Mouse (Mus musculus) adrenal gland, postnatal 25 days (tissue): ENCODE measurements around the gene Spata13. TPM values are rescaled to one million over a fixed set of nuclear protein-coding genes. Genes with fewer than 3 reads are reported as not detected.

Experiments
- DNase-seq: peaks from one replicate; pipeline ENCODE4 v3.0.0; 2021; ENCODE audit warnings: mixed read lengths
- long read RNA-seq: library from polyadenylated mRNA; stranded (forward); transcript quantifications from one replicate; pipeline ENCODE4 v2.0.0, GENCODE M21; 2021
- total RNA-seq: library from RNA; stranded (reverse); gene quantifications from 2 replicates; pipeline ENCODE4 v1.2.3, GENCODE M21; 2021

Gene Spata13
- 181 and 215 TPM in 2 replicates for total RNA-seq
- long read RNA-seq, full-length matches to known transcripts = 2 of 20 reads
- long read RNA-seq, partial matches to known transcripts = 13 of 20 reads
- long read RNA-seq, other reads (novel, unspliced or antisense) = 5 of 20 reads

DNA sequence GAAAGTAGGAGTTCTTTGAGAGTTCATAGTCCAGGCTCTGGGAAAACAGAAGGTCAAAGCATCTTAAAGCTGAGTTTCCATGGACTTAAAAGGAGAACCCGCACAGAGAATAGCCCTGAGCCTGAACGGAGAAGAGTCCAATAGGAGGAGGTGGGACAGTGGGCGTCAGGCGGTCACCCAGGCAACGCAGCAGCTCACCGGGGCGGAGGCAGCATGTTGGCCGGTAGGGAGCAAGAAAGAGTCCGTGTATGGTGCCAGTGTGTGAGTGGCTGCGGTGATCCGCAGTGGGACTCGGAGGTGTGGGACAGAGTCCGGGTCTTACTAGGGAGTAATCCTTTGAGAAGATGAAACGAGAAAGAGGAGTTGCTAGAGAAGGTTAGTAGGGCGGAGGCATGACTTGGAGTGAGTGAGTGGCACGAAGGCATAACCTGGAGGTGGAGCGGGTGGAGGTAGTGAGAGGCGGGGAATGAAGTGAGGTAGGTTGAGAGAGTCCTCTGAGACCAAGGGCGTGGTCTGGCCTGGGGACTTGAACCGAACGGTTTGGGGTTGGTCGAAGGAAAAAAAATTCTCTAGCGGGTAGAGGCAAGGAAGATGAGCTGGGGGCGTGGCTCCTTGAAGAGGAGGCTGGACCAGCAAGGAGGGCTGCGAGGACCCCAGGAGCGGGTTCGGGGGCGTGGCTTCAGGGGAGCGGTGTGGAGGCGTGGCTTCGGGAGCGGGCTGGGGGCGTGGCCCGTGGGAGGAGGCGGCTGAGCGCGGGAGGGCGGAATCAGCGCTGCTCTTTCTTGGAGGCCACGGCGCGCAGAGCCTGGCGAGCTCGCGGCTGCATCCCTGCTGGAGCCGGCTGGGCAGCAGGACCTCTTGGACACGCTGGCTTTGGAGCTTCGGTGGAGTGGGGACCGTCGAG lies at the start of gene Spata13:
Gene Spata13 (plus strand): TSS at position 41 of the 904 bp plus-strand sequence.
- peak; percentile 96 for DNase-seq

DNA sequence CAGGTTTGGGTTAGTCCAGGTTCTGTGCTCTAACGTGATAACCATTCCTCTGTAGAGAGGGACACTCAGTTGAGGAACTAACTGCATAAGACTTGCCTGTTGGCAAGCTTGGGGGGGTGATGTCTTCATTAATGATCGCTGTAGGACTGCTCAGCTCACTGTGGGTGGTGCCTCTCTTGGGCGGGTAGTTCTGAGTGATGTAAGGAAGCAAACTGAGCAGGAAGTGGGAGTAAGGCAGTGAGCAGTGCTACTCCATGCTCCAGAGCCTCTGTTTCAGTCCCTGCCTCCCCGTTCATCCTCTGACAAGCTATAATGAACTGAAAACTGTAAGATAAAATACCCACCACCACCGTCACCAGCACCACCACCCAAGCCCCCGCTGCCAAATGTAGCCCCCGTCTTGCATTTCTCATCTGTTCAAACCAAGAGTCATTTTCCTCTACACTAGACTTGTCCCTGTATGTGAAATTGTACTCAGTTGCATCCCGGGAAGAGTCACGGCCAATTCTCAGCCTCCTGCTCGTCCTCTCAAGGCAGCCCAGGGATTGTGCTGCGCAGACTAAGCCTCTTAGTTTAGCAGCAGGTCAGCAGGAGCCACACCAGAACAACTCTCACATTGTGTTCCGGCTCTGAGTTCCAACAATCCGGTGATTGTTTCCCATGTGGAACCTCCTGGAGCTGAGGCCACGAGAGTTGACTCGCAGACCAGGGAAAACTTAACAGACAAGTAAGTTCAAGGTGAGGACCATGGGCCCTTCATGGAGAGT lies 46.9 kb upstream of the Spata13 start:
- DNase-seq = no peak

DNA sequence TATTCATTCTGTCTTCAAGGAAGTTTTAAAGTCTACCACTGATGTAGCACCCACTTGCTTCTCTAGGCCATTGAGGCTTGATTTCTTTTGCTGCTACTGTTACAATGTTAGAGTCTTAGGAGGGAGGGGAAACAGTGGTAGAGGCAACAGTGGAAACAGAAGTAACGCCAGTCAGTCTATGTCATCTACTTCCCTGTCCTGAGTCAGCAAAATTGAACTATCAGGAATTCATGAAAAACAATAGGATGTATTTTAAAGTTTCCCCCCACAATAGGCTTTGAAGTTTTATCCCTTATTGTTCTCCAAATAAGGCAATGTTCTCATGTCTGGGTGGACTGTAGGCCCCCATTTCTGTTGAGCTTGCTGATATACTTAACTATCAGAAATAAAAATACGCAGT lies 44.8 kb upstream of the Spata13 start:
- DNase-seq = no peak

DNA sequence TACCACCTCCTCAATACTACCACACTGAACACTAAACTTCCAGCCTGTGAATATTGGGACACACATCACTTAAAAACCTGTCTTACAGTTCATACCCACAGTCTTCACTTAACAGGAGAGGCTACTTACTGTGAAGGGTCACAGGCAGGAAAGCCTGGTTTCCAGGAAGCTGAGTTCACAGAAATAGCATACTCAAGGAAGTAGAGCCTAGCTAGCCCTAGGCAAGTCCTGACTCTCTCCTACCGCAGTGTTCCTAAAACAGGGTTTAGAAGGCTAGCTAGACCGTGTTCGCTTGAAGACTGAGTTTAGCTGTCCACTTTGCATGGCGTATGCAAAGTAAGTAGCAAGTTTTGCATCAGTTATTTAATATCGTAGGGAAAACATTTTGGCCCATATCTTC lies 41.5 kb upstream of the Spata13 start:
- DNase-seq = no peak

DNA sequence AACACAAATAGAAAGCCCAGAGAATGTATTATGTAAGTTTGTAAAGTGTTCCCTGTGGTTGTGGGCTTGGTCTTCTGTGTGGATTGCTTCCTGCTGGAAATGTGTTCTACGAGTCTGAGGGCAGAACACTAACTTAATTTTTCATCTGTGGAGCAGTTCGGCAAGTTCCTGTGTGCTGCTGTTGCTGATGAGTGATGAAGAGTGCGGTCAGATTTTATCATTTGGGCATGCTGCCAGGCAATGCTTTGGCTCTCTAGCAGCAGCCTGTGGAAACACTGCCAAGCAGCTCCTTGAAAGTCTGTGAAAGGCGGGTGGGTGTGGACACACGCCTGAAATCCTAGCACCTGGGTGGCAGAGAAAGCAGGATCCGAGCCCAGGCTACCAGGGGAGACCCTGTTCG lies 41.0 kb upstream of the Spata13 start:
- peak; percentile 69 for DNase-seq

DNA sequence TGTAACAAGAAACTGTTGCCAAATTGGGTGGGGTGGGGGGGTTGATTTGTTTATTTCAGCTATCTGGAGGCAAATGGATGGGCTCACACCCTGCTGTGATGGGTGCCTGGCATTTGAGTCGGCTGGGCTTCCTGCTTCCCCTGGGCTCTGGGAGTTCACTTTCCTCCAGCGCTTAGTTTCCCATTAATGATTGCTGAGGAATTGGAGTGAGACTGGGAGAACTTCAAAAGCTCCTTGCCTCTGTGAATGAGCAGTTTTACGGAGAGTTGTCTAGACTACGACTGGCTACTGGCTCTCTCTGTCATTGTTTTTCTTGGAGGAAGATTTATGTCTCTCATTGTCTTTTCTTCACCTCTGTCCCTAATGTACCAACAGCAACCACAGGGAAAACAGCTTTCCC lies 36.2 kb upstream of the Spata13 start:
- DNase-seq = no peak

DNA sequence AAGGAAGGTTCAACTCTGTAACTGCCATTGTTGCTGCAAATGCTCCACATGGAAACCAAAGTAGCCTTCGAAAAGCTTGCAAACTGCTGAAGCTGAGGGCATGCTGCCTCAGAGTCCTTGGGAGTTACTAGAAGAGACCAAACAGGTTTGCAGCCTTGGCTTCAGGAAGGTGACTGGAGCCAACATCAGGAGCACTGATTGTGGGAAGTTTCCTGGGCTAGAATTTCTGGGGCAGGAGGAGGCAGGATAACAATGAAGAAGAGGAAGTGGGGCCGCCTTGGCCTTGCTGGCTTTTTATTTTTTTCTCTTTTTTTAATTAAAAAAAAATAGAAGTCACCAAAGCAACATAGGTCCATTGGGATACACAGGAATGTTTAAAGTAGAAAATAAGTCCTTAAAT lies 34.8 kb upstream of the Spata13 start:
- DNase-seq = no peak

DNA sequence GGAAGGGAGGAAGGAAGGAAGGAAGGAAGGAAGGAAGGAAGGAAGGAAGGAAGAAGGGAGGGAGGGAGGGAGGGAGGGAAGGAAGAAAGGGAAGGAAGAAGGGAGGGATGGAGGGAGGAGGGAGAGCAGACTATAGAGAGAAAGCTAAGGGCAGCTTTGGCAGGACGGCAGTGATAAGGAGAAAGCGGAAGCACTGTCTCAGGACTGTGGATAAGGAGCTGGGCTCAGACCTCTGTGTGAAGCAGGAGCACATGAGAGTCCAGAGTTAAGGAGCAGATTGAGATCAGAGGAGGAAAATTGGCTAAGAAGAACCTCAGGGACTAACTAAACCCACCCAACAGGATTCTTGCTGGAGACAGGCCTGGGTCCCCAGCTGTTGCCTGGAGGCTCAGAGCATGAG lies 28.2 kb upstream of the Spata13 start:
- no peak for DNase-seq

DNA sequence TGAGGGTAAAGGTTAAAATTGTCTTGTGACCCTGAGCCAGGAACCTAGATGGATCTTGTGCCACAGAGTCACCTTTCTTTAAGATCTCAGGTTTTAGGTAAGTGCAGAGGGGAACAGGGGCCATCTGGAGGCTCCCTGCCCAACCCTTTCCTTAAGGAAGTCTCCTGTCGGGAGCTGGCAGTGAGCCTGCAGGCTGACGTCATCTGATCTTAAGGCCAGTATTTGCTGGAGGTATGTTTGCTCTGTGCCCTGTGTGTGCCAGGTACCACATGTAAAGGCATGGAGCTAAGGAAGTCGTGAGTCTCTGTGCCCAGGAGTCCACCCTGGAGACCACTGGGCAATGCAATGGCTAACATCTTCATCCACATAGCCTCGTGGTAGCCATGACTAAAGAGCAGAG lies 27.6 kb upstream of the Spata13 start:
- peak; percentile 22 for DNase-seq

DNA sequence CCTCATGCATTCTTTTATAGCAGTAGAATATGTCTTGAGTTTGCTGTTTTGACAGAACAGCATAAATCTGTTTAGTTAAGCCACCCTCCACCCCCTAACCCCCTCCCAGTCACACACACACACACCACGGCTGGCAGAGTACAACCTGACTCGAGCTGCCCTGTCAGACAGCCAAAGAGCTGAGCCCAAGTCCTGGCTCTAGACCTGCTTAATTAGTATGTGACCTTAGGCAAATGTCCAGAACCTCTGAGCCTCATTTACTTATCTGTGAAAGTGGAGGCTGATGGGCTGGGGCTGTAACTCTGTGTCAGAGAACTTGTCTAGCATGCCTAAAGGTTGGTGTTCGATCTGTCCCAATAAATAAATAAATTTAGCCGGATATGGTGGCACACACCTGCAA lies 26.1 kb upstream of the Spata13 start:
- DNase-seq = no peak

DNA sequence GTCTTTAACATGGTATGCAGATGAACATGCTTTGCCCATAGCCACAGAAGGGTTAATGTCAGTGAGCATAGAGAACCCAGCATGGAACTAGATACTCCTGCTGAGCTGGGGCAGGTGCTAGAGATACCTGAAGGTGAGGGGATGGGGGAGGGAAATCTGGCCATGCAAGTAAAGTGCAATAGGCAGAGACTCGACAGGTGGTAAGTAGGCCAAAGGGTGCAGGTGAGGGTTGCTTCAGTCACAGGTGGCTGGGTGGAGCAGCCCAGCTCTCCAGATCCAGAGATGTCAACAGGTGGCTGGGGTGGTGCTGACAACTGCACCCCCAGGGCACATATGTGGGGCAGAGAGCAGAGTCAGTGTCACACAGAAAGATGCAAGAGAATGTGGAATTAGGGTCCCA lies 24.6 kb upstream of the Spata13 start:
- DNase-seq = no peak

DNA sequence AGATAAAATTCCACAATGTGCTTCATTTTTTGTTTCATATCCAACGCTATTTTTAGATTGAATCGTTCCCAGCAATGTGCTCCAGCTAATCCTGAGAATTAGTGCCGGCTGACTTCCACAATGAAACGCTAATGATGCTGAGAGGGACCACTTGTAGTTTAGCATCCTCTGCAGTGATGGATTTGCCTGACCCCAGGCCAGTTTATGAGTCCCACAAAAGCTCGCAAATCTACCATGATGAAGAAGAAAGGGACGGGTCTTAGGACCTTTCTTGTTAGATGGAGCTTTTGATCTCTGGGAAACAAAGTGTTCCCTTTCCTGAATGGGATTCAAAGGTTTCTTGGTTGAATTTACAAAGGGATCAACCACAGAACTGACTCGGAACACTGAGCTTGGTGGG lies 21.1 kb upstream of the Spata13 start:
- DNase-seq = no peak

DNA sequence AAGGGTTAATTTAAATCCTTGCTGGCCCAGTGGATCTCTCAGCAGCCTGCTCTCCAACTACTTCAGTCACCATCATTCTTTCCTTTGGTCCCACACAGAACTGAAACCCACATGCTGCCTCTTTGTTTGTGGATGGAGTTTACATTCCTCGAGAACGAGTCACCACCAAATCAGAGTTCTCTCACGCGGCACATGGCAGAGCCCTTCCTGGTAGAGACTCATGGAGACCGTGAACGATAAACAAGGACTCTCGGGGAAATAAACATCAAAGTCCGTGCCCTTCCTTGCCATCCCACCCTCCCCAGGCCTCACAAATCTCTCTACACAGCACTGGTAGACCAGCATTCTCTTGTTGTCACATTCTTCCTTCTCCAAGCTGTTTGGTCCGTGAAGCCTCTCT lies 12.7 kb upstream of the Spata13 start:
- DNase-seq = no peak

DNA sequence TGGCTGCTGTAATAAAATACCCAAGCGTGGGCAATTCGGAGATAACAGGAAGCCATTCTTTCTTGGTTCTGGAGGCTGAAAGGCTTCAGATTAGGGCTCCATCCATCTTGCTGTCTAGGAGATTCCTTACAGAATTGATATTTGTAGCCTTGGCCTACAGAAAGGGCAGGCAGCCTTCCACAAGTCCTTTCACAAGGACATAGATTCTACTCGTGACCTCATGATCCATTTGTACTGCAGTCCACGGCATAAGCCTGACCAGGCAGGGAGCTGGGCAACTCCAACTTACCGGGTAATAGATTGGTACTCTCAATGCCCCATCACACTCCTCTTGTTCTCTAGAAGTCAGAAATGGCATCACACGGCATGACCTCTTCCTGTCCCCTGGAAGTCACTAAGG lies 8.3 kb upstream of the Spata13 start:
- DNase-seq = no peak

DNA sequence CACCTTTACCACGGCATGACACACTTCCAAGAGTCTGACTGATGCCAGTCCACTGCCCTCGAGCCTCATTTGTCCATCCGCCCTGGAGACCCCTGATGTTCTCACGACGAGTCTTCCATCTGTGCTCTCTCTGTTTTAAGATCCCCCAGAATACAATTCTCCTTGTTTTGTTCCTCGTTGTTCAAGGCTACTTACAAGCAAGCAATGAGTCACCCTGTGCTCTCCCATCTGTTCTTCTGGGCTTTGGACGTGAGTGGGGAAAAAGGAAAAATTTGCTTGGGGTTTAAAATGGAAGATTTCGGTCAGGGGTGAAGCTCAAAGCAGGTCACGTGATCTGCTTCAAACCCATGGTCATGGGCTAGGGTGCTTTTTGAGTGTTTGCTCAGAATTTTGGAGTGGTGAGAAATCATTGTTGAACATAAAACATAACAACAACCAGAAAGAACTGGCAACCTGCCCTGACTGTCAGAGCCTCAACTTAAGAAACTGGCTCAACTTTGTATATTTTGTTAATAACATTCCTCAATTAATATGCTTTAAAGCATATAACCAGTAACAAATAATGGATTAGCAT lies 3.8 kb upstream of the Spata13 start:
- no peak for DNase-seq

DNA sequence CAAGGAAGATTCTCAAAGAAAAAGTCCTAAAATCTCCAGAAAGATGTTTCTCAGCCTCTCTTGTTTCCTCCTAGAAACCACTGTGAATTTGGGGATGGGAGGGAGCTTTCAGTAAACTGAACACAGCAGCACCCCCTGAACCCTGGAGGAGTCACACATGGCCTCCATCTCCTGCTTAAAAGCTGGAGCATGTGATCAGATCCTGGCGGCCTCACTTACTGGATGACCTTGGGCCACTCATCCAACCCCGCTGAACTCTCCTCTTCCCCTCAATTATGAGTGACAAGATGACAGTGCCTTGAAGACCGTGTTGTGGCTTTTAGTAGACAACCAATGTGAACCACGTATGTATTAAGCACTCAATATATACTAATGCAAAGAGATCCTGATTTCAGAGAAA lies 2.8 kb upstream of the Spata13 start:
- no peak for DNase-seq

DNA sequence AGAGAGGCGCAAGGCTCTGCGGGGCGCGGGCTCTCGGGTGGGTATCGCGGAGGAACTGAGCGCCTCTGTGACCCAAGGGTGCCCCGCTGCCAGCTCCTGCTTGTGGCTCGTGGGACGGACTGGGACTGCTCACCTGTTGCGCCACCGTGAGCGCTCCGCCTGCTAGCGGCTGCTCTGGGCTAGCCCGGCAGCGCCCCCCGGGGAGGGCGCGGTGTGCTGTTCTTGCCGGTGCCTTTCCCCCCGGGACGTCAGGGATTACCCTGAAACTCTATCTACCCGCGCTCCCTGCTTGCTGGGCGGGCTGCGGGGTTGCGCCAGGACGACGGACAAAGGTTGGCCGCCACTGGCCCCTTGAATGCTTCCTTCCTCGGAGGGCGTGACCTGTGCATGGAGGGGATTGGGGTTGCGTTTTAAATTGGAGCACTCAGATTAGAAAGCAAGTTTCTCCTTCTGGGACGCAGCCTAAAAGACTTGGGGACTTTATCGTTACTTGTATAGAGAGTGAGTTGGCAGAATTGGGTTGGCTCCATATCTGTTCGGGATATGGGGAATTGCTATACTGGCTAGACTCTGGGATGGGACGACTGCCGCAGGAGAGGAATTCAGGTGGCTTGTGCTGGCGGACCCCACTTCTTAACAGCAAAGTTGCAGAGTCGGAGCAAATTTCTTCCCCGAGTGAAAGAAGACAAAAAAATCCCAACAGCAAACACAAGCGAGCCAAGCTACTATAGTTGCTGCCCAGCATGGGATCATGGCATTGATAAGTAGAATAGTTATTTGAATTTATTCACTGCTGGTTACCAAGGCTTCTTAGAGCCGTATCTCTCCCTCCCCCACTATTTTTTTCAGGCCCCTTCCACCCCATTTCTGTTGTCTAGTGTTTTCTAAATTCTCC lies 1.3 kb downstream of the Spata13 start:
- DNase-seq = peak; percentile 54

DNA sequence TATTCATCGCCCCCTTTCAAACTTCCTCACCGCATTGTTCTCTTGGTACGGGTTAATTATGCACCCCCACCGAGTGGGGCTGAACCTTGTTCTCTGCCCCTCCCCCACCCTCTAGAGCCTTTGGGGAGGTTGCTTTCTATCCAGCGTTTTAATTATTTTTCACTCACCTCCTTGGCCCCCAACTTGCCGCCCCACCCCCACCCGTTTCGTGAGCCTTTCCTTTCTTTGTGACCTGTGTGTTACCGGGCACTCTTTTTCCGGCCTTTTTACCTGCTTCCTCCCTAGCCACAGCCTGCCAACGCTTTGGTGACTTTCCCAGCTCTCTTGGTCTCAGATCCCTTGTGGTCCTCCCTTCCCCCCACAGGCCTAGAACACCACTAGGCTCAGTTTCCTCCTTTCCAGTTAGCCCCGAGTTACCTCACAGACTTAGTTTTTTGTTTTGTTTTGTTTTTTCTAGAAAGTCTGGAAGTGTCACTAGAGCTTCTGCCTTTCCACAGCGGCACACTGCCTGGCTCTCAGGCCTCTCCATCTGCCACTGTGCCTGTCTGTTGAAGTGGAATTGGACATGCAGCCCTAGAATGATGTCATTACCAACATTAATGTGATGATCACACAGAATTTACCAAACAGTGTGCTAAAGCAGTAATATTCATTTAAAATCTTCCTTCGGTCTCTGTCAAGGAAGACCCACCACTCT lies 2.3 kb downstream of the Spata13 start:
- no peak for DNase-seq

DNA sequence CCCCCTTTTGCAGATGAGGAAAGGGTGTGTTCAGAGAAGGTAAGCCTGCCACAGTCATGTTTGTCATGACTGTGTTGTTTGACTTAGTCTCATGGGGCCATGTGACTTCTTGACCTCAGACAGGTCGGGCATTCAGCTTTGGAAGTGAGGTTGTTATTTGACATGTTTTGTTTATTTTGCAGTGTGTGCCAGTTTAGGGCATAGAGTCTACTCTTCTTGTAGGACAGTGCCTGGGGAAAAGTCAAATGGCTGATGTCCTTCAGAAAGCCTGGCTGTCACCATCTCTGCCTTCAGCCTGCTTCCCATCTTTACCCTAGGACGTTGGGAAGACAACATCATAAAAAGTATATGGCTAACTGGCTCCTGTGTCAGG lies 2.8 kb downstream of the Spata13 start:
- DNase-seq = no peak

DNA sequence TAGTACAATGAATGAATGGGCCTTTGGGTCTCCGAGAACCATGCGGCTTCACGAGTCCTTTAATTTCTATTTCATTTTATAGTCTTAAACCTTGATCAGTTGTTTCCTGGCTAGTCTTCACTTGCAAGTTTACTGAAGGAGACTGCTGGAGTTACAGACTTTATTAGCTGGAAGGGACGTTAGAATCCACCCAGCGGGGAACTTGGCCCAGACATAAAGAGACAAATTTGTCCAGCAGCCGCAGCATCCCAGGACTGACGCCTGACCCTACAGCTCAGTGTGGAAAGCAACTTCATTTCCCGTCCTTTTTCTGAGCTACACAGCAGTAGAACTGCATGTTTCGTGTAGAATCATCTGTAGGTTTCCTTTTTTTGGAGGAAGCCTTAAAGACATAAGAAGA lies 3.2 kb downstream of the Spata13 start:
- DNase-seq = no peak

DNA sequence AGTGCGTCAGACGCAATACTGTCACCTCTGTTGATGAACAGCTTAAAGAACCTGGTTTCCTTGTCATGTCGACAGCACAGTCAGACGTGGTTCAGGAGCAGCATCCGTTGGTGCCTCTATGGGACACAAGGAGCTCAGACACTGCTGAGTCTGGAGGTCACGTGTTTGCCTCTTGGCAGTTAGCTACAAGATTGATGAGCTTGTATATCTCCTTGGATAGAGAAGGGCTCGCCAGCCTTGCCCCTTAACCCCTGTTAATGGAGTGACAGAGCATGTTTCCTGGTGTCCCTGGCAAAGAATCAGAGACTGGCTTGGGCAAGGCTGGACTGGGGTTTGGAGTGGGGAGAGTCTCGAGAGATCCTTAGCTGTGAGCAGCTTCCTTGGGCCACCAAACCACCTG lies 4.4 kb downstream of the Spata13 start:
- peak; percentile 71 for DNase-seq
